Mouse (Mus musculus): ENCODE measurements around the gene Katnb1. TPM values are rescaled to one million over a fixed set of nuclear protein-coding genes. Genes with fewer than 3 reads are reported as not detected.

Gene Katnb1
- total RNA-seq (2021): 1 to 10 TPM; 5.5 to 6.8 TPM

DNA sequence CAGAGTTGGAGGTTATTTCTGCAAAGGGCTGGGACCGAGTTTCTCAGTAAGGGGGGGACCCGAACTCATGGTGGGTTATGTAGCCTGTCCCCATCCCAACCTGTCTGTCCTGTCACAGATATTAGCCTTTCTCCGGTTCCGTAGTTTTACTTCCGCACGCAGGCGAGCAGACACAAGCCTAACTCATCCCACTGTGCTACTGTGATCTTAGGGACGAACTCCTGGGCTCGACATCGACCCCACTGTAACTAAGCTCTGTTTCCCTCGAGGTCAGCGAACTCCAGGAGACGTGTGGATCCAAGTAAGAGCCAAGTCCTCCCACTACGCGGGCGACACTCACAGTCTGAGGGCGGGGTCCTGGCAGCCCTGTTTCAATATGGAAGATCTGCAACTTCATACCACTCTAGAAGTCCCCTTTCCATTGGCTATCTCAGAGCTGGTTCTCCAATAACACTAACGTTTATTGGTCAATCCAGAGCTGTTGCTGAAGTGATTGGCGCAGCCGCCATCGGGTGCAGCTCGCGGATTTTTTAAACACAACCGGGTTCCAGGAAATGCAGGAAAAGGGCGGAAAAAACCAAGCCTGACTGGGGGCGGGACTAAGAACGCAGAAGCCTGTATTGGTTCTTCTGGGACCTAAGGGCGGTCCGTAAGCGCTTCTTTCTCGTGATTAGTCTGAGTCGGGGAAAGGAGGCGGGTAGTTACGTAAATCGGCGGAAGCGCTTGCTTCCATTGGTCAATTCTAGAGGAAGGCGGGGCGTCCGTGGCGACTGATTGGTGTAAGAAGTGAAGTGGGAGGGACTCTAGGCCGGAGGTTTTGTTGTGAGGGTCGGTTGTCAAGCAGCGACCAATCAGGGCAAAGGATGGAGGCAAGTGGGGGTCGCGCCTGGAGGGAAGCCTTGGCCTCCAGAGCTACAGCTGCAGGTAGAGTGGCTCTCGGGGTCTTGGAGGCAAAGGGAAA lies at the start of gene Katnb1:
Katnb1 (plus strand) TSS at position 806 of the 961 bp plus-strand sequence.
- intact Hi-C loops (cut with DNase I): no loop called here
- peak; percentile 98 for DNase-seq (ENCODE audit: low spot score)

DNA sequence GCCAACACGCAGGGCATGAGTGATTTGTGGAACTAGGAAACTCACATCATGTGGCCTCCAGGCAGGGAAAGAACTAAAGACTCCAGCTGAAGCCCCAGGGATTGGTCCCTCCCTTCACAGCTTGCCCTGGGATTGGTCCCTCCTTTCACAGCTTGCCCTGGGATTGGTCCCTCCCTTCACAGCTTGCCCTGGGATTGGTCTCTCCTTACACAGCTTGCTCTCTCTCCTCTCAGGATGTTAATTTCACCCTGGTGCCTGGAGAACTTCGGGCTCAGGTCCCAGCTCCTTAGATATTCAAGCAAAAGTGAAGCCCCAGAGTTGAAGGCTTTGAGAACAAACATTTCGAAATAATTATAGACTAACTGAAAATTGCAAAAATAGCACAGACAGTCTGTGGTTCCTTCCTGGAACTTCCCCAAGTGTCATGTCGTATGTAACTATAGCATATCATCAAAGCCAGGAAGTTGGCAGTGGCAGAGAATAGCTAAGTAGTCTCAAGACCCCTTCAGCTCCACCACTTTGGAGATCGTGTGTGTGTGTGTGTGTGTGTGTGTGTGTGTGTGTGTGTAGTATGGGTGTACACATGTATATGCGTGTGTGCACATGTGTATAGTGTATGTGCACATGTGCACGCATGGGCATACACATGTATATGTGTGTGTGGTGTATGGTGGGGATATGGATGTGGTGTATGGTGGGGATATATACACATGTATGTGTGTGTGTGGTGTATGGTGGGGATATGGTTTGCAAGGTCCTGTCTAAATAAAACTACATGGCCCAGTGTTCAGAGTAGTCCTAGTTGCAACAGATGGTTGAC lies 43.7 kb upstream of the Katnb1 start:
- intact Hi-C loops (cut with DNase I): no loop called here
- DNase-seq (ENCODE audit: low spot score): no peak

DNA sequence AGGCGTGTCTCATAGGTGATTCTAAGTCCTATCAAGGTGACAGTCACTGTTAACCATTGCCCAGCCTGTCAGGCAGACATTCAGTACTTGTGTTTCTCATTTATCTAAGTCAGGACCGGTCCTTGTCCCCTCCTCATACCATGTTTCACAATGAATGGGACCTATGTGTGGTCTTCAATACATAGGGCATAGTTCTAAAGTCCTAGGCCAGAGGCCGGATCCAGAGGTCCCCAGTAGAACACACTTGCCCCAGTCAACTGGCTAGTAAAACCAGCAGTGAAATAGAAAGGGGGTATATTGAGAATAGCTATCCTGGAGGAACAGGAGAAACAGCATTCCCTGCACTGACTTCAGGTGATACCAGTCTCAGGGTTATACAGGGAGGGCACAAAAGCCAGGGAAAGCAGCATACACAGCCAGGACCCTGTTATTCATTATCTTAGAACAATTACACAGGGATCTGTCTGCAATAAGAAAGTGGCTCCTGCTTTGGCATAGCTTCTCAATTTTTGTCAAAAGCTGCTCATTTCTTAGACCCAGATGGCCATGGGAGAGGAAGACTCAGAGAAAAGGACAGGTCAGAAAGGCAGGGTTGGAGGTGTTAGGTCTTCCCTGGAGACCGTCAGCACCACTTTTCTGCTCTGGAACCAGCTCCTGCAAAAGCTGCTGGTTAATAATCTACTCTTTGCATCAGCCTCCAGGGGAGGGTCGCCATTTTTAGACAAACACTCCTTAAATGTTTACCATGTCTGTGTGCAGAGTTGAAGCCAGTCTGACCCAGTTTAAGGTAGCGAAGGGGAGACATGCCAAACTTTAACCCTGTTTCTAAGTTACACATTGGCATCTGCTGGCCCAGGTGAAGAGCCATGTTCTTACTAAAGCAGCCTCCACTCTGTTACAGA lies 38.9 kb upstream of the Katnb1 start:
- intact Hi-C loops (cut with DNase I): no loop called here
- DNase-seq (ENCODE audit: low spot score): no peak

DNA sequence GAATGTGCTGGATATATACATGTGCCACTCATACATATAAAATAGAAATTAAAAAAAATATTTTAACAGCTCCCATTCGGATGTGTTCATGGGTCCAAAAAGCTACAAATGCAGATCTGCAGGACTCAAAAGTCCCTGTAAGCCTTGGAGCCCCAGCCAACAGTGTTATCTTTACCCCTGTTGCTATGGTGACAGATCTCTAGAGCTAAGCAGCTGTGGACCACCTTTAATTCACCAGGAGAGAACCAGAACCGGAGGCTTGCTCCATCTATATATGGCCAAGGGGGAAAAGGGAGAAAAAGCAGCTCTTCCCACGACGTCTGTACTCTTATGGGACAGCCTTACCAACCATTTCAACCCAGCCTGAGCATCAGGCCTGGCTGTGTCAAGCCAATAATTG lies 36.2 kb upstream of the Katnb1 start:
- intact Hi-C loops (cut with DNase I): no loop called here
- DNase-seq (ENCODE audit: low spot score): no peak

DNA sequence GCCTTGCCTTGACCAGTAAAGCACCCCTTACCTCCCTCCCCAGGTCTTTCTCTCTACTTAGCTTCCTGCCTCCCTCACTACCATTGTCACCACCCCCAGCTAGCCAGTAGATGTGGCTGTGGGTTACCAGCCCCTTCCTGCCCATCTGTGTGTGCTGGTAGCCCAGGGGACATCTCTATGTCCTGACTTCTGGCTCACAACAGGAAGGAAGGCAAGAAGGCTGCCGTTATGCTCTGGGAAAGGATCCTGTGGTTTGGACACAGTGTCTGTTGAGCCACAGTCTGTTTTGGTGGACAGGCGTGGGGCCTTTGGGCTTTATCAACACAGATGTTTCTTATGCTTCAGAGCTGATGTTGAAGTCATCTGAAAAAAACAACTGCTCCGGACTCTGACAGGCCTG lies 34.0 kb upstream of the Katnb1 start:
- intact Hi-C loops (cut with DNase I): no loop called here
- DNase-seq (ENCODE audit: low spot score): no peak

DNA sequence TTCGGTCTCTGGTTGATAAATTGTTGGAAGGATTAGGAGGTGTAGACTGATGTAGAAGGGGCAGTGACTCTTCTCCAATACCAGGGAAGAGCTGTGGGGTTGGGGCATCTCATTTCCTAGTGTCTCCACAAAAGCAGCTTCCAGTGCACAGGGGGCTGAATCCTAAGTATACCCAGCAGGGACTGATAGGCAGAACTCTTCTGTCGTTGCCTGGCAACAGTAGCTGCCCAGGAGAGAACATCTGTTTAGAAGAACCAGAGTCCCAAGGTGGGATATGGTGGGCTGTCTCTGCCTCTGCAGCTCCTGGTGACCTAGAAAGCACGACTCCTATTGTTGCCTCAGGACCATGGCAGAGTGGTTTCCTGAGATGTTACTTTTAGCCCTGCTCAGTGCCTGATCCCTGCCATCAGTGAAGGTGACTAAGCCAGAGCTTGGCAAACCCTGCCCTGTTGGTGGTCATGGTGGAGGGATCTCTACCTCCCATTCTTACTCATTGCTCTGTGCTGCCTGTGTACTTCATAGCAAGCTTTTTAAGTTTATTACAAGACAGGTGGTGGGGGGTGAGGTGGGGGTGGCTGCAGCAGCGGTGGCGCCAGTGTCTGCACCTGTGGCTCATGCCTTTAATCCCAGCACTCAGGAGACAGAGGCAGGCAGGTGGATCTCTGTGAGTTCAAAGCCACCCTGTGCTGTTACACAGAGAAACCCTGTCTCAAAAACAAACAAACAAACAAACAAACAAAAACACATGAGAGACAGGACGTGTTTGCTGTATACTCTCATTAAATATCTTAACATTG lies 32.9 kb upstream of the Katnb1 start:
- intact Hi-C loops (cut with DNase I): no loop called here
- DNase-seq (ENCODE audit: low spot score): no peak

DNA sequence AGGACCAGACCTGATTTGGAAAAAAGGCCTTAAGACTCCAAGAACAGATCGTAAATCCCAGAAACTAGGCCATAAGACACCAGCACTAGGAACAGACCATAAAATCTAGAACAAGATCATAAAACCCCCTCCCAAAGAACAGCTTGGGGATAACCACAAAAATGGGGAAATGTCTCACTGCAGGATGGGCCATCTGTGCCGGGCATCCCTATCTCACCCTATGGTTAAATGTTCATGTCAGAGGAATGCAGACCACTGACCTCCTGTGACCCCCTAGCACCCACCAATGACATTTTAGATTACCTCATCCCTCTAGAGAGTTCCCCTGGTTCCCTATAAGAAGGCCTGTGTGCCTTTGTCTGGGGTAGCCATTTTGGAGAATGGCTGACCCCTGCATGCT lies 31.4 kb upstream of the Katnb1 start:
- intact Hi-C loops (cut with DNase I): no loop called here
- no peak for DNase-seq (ENCODE audit: low spot score)

DNA sequence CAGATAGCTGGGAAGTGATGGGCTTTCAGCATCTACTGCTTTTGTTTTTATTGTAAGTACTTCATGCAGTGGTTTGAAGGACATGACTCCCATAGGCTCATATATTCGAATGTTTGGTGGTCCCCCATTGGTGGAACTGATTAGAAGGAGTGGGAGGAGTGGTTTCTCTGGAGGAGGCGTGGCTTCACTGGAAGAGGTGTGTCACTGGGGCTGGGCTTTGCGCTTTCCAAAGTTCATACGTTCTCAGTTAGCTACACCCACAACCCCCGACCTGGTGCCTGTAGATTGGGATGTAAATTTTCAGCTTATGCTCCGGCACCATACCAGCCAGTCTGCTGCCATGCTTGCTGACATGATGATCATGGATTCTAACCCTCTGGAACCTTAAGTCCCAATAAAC lies 26.5 kb upstream of the Katnb1 start:
- intact Hi-C loops (cut with DNase I): no loop called here
- no peak for DNase-seq (ENCODE audit: low spot score)

DNA sequence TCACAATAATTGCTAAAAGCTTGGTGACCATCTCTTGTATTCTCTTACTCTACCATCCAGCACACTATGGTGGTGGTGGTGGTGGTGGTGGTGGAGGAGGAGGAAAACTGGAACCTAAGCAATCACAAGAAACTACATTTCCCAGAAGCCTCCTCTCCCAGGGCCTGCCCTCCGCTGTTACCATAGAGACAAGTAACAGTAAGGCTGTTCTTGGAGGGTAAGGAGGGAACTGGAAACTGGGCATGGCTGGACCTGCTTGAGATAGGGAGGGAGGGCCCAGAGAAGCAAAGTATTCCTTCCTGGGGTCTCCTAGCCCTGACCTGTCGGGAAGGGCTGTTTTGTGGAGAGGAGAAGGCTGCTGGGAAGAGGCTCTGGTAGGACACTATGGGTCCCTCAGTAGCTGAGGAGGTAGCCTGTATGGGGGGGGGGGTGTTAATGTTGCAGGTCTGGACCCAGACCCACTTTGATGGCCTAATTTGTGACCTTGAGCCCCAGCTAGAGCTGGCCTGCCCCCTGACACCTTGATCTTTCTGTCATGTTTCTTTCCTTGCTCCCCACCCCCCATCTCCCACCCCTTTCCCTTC lies 26.0 kb upstream of the Katnb1 start, which contains the start of gene Drc7:
Drc7 (plus strand) TSS at position 177 of the 584 bp plus-strand sequence.
- DNase-seq (ENCODE audit: low spot score): no peak
- intact Hi-C loops (cut with DNase I): no loop called here

DNA sequence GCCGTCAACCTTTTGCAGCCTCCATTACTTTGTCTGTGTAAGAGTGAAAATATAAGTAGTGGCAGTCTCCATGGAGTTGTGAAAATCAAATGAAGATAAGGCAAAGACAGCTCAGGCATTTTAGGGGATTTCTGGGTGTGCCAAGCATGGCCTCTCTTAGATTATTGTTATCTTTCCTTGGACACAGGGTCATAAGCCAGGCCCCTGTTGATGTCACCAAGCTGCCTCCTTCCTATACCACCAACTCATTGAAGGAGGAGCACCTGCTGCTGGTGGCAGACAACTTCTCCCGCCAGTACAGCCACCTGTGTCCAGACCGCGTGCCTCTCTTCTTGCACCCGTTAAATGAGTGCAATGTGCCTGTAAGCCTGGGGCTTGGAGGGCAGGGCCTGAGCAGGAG lies 24.6 kb upstream of the Katnb1 start:
- no peak for DNase-seq (ENCODE audit: low spot score)
- intact Hi-C loops (cut with DNase I): no loop called here

DNA sequence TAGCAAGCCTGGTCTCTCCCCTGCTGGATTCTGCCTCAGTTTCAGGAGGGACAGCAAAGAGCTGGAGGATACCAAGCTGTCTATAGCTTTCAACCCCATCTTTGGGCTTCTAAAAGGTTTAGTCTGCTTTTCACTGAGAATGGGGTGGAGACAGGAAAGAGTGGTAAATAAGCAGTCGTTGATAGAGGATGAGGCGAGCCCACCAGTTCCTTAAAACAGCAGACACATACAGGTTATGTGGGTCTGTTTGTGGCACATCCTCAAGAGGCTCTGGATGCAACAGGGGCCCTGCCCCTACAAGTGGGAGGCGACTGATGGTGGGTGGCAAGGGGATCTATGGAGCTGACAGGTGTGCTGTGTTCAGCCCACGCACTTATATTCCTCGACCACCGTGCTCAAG lies 22.3 kb upstream of the Katnb1 start:
- DNase-seq (ENCODE audit: low spot score): no peak
- intact Hi-C loops (cut with DNase I): no loop called here

DNA sequence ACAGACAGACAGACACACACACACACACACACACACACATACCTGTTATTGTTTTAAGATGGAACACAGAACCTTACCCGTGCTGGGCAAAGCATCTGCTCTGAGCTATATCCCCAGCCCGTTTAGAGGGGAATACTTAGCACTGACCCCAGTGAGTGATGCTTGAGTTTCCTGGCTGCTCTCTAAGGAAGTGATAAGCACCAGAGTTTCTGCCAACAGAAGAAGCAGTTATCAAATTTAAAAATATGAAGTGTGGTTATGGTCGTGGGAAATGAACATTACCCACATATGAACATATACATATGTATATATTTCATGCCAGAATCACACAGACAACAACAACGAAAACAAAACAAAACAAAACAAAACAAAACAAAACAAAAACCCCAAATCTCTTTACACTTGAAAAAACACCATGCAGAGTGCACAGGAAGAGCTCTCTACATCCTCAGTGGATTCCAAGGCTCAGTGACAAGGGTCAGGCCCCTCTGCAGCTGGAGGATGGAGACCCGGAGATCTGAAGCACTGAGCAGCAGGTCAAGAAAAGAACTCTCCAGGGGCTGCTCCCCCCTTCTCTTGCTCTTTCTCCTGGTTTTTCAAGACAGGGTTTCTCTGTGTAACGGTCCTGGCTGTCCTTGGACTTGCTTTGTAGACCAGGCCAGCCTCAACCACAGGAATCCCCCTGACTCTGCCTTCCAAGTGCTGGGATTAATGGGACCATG lies 21.0 kb upstream of the Katnb1 start:
- no peak for DNase-seq (ENCODE audit: low spot score)
- intact Hi-C loops (cut with DNase I): no loop called here

DNA sequence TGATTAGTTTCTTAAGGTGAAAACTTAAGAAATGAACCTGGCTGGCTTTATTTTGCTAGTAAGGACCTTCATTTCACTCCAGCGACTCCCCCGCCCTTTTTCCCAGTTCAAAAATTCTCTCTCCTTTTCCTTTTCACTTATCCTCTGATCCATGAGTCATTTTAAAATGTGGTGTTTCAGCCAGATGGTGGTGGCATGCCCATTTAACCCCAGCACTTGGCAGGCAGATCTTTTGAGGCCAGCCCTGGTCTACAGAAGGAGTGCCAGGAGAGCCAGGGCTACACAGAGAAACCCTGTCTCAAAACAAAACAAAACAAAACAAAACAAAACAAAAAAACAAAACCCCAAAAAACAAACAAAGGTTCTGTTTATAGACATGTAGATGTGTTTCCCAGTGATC lies 16.5 kb upstream of the Katnb1 start:
- DNase-seq (ENCODE audit: low spot score): no peak
- intact Hi-C loops (cut with DNase I): no loop called here

DNA sequence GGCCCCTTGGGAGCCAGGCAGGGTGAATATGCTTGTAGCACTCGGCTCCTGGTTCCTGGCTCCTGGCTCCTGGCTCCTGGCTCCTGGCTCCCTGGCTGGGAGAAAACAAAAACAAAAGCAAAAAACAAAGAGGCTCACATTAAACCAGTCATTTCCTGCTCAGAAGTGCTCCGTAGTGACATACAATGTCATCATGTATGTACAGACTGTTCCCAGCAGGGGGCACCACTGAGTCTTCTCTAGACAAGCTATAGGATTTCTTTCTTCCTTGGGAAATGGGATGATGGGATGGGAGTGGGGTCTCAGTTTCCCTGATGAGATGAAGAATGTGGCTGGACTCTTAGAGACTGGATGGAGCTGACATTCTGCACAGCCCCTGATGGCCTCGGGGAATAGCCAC lies 13.4 kb upstream of the Katnb1 start:
- no peak for DNase-seq (ENCODE audit: low spot score)
- intact Hi-C loops (cut with DNase I): no loop called here

DNA sequence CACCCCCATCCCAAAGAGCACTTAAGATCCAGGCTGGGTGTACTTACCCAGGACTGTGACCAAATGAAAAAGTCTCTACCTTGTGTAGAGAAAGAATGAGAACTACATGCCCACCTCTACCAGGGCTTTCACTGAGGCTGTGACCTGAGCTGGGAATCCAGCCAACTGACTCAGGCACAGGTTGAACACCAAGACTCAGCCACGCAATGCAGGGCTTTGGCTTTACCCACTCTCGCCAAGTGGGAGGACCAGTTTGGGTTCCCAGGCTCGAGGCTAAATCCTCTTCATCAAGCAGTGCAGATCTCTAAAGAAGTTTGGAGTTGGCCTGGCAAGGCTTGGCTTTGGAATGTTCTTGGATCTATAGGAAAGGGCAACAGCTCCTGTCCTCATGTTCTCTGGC lies 5.5 kb upstream of the Katnb1 start:
- intact Hi-C loops (cut with DNase I): loop anchor here (5.0 kb wide), 3 partner anchors 53 to 128 kb away; no protein-coding TSS in a partner anchor
- DNase-seq (ENCODE audit: low spot score): no peak

DNA sequence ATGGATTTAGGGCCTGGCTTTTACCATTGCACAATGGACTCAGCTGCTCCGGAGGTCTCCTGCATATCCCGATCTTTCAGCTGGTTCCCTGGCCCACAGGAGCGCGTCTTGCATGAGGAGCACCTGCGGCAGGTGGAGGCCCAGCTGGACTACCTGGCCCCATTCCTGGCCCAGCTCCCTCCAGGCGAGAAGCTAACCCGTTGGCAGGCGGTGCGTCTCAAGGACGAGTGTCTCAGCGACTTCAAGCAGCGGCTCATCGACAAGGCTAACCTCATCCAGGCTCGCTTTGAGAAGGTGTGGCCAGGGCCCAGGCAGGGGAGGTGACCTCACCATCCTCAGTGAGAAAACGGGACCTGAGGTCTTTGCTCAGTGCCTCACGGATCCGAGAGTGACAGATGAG lies 4.8 kb upstream of the Katnb1 start:
- intact Hi-C loops (cut with DNase I): loop anchor here (5.0 kb wide), 3 partner anchors 54 to 129 kb away; no protein-coding TSS in a partner anchor
- DNase-seq (ENCODE audit: low spot score): no peak

DNA sequence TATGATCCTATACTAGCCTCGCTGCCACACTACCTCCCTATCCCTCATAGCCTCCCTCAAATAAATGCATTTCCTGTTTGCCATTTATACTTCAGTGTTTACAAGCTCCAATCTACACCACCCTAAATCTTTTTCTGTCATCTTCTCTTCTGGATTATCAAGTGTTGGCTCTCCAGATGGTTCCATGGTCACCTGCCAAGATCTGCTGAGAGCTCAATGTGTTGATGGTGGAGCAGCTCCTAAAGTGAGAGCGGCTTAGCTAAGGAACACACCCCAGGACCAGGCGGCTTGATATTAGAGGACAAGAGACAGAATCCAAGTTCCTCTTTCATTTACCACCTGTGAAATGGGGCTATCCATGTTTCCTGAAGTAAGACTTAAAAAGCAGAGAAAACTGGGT lies 2.9 kb upstream of the Katnb1 start:
- no peak for DNase-seq (ENCODE audit: low spot score)
- intact Hi-C loops (cut with DNase I): loop anchor here (5.0 kb wide), 3 partner anchors 56 to 131 kb away; no protein-coding TSS in a partner anchor

DNA sequence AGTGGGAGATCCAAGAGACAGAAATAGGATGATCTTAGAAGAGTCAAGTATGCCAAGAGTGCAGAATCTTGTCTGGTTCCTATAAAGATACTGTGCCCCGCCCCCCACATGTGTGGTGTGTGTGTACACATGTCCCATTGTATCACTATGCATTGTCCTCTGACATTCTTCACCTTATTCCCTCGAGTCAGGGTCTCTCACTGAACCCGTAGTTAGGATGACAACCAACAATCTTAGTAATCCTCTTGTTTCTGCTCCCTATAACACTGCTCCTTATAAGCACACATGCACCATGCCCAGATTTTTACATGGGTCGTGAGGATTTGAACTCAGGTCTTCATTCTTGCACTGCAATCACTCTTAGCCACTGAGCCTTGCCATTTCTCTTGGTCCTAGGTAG lies 1.7 kb upstream of the Katnb1 start:
- intact Hi-C loops (cut with DNase I): loop anchor here (5.0 kb wide), 3 partner anchors 57 to 132 kb away; no protein-coding TSS in a partner anchor

More for the DNA sequence above, 1.7 kb upstream of the Katnb1 start:
- no peak for DNase-seq (ENCODE audit: low spot score)
